Mouse (Mus musculus) intestine, postnatal 0 days (tissue): Measurements from ENCODE around the gene Rps18. TPM values are rescaled to one million over a fixed set of nuclear protein-coding genes. Genes with fewer than 3 reads are reported as not detected.
A peak's percentile ranks its signal among the peaks of the same experiment; 100 is the strongest.

Experiments used
- ATAC-seq: fragments of 200-750 bp; cut with Nextera tagmentation; 2 replicates; pipeline ENCODE4 v1.8.0; 2017; ENCODE audit warnings: mild to moderate bottlenecking, moderate TSS enrichment, moderate library complexity
- H3K27ac ChIP-seq: fragments of 300-500 bp; sonication (generic); 2 replicates; pipeline ENCODE4 v1.5.1; 2014; ENCODE audit warnings: mild to moderate bottlenecking, low read depth, low read length, moderate library complexity
- H3K27me3 ChIP-seq: fragments of 300-500 bp; sonication (generic); replicated peaks from 2 replicates; pipeline ENCODE4 v1.6.1; 2014; ENCODE audit warnings: low read length, mixed read lengths; ENCODE audit not compliant: control insufficient read depth, insufficient read depth
- H3K36me3 ChIP-seq: fragments of 300-500 bp; sonication (generic); 2 replicates; pipeline ENCODE4 v1.6.1; 2014; ENCODE audit warnings: mild to moderate bottlenecking, moderate library complexity; ENCODE audit not compliant: control insufficient read depth, insufficient read depth
- H3K4me1 ChIP-seq: fragments of 300-500 bp; sonication (generic); replicated peaks from 2 replicates; pipeline ENCODE4 v1.6.1; 2014; ENCODE audit warnings: antibody characterized with exemption, low read length, mixed read lengths; ENCODE audit not compliant: control insufficient read depth, insufficient read depth
- H3K4me2 ChIP-seq: fragments of 300-500 bp; sonication (generic); replicated peaks from 2 replicates; pipeline ENCODE4 v1.6.1; 2014; ENCODE audit warnings: low read depth, mild to moderate bottlenecking, moderate library complexity
- H3K4me3 ChIP-seq: fragments of 300-500 bp; sonication (generic); 2 replicates; pipeline ENCODE4 v1.5.1; 2014; ENCODE audit warnings: low read depth, low read length
- H3K9ac ChIP-seq: fragments of 300-500 bp; sonication (generic); 2 replicates; pipeline ENCODE4 v1.6.1; 2014; ENCODE audit warnings: mild to moderate bottlenecking, low read depth, low read length
- H3K9me3 ChIP-seq: fragments of 300-500 bp; sonication (generic); 2 replicates; pipeline ENCODE4 v1.6.1; 2016; ENCODE audit warnings: mixed run types; ENCODE audit not compliant: control insufficient read depth
- CTCF ChIP-seq: sonication (generic); IDR thresholded peaks from 2 replicates; pipeline ENCODE4 v1.5.1; 2016; ENCODE audit warnings: low read depth, mild to moderate bottlenecking, control low read depth, antibody characterized with exemption, moderate library complexity
- WGBS: fragments of 180-500 bp; shearing (Covaris S2); extraction: QIAGEN DNeasy Blood & Tissue Kit; methylation state at CpG from one replicate; pipeline ENCODE4 v1.1.7; 2014; 5-methylcytosine and 5-hydroxymethylcytosine counted together
- polyA plus RNA-seq: library from polyadenylated mRNA; unstranded; fragments of >200 nt; fragmentation: Nextera tagmentation; extraction: Ambion mirVana; gene quantifications from 2 replicates; pipeline ENCODE4 v1.2.1, GENCODE M21; 2015

Gene Rps18
- polyA plus RNA-seq, 1 experiment from 2014 or later: 1,067 TPM

GRCm38 (mm10) chr17:33980181-33981035 is 24.6 kb upstream of the Rps18 start:
- Histone ChIP-seq H3K4me2 (peak overlapping the region; percentile 73; the same call in 1 of the 2 replicates), H3K27me3 (no peaks in the 10 kb centered on the region), H3K4me1 (no peaks in the 10 kb centered on the region; the same call in 1 of the 2 replicates), H3K27ac (no peak overlapping the region; the same call in 1 of the 2 replicates), H3K4me3 (no peak overlapping the region), H3K9ac (no peak overlapping the region), H3K36me3 (no peaks in the 10 kb centered on the region), H3K9me3 (no peaks in the 10 kb centered on the region)
- TF ChIP-seq CTCF: no peak
- no peak for ATAC-seq
- 75% methylated on average over 19 of the region's 19 CpGs for WGBS

DNA sequence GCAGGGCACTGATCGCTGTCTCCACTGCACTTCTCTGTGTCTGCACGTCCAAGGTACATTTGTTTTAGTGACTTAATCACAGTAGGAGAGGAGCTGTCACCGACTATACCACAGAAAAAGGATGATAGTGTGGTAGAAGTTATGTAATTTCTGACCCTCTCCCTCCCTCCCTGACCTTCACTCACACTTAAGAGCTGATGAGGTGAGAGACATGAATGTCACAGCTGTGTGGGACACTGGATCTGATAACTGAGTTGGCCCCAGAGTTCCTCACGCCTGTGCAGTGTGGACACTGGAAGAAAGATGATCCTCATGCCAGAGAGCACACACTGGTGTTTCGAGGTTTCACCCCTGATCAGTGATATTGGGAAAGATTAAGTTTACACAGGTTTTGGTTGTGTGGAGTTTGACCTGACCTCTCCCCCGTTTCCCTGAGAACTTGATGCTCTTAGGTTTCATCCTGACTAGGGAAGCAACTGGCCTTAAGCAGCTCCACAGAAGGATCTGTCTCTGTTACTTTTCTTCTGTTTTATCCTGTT is 23.8 kb upstream of the Rps18 start:
- Histone ChIP-seq H3K4me1 (no peaks in the 10 kb centered on the region; the same call in 1 of the 2 replicates), H3K27me3 (no peaks in the 10 kb centered on the region), H3K4me2 (peak overlapping the region; percentile 87; the same call in 1 of the 2 replicates), H3K4me3 (no peak overlapping the region), H3K27ac (peak overlapping the region; percentile 82), H3K36me3 (no peaks in the 10 kb centered on the region), H3K9me3 (no peaks in the 10 kb centered on the region), H3K9ac (no peak overlapping the region)
- no peak for ATAC-seq
- TF ChIP-seq CTCF: no peak
- 58% methylated on average over 6 of the region's 6 CpGs for WGBS

DNA sequence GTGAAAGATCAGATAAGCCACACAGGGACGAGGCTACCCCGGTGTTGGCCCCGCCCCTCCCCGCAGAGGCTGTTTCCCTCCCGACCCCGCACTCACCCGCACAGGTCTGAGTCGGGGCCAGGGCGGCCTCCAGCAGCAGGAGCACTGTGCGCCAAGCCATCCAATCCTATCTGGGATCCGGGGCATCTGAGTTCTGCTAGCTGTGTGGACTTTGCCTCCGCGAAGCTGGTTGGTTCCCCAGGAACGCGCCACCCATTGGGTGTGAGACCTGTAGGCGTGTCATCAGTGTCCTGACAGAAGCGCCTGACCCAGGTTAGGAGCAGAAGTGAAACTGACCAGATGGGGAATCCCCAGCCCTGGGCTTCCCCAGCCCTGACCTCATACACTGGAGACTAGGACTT is 22.8 kb upstream of the Rps18 start:
- TF ChIP-seq CTCF: no peak
- Histone ChIP-seq H3K9ac (peak overlapping the region; percentile 41), H3K36me3 (no peaks in the 10 kb centered on the region), H3K27me3 (no peaks in the 10 kb centered on the region), H3K4me3 (peak overlapping the region; percentile 52), H3K9me3 (no peaks in the 10 kb centered on the region), H3K4me1 (no peaks in the 10 kb centered on the region; the same call in 1 of the 2 replicates), H3K27ac (peak overlapping the region; percentile 82), H3K4me2 (peak overlapping the region; percentile 87)
- under 1% methylated on average over 15 of the region's 17 CpGs for WGBS
- ATAC-seq: peak; percentile 95

DNA sequence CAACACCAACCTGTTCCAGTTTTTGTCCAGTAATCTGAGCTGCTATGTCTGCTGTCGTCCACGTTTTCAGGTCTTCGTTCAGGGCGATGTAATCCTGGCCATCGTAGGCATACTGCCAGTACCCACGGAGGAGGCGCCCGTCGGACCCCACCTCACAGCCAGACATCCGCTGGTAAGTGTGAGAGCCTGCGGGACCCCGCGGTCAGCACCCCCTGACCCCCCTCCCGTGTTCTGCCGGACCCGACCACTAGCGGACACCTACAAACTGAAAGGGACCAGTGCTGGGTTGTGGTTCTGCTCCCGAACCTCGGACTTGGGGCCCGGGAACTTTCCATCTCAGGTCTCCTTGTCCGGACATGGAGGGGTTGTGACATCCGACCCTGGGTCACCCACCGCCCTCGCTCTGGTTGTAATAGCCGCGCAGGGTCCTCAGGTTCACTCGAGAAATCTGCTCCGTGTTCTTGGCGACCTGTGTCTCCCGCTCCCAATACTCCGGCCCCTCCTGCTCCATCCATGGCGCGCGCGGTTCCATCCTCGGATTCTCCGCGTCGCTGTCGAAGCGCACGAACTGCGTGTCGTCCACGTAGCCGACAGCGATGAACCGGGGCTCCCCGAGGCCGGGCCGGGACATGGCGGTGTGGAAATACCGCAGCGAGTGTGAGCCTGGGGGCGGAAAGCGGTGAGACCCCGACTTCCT is 22.2 kb upstream of the Rps18 start:
- peak overlapping the region; percentile 41 for H3K9ac ChIP-seq
- H3K27ac ChIP-seq: peak overlapping the region; percentile 54; the same call in 1 of the 2 replicates
- no peaks in the 10 kb centered on the region for H3K27me3 ChIP-seq
- TF ChIP-seq CTCF: no peak
- no peaks in the 10 kb centered on the region for H3K9me3 ChIP-seq
- no peaks in the 10 kb centered on the region for H3K36me3 ChIP-seq
- peak overlapping the region; percentile 87 for H3K4me2 ChIP-seq
- ATAC-seq: no peak
- WGBS: 1% methylated on average over 57 of the region's 57 CpGs
- peak overlapping the region; percentile 52 for H3K4me3 ChIP-seq
- H3K4me1 ChIP-seq: no peaks in the 10 kb centered on the region; the same call in 1 of the 2 replicates

DNA sequence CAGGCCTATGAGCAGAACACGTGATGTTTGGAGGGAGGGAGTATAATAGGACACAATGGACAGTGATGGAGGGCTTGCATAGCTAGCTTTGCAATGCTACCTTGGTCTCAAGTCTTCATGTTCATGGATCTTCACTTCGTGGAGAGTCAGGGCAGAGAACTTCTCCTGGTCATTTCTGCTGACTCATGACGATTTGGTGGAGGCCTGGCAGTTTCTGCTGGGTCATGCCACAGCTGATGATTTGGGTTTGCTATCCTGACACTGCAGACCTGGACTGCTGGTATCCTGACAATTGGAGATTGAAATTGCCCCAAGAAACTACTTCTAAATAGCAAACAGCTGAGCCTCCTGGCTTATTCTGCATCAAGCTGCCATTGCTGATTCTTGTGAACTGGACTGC is 17.8 kb upstream of the Rps18 start:
- Histone ChIP-seq H3K4me2 (no peak overlapping the region), H3K4me3 (no peak overlapping the region), H3K9ac (no peak overlapping the region), H3K27me3 (no peaks in the 10 kb centered on the region), H3K9me3 (no peaks in the 10 kb centered on the region), H3K36me3 (no peaks in the 10 kb centered on the region), H3K27ac (no peak overlapping the region), H3K4me1 (no peaks in the 10 kb centered on the region)
- WGBS: 62% methylated on average over 3 of the region's 3 CpGs
- no peak for ATAC-seq
- TF ChIP-seq CTCF: no peak

DNA sequence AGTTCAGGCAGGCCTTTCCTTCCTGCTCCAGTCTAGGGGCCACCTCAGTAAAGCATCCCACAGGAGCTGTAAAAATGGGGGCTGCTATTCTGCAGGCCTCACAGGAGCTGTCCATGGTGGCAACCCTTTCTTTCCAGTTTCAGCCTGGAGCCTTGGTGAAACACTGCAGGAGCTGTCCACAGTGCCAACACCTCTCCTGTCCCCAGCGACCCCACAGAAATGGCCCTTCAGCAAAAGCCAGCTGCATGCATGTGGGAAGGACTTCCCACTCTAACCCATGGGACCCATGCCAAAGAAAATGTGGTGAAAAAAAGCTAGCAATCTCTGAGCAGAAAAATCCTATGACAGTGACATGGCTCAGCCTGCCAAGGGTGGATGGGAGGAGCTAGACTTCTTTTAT is 16.9 kb upstream of the Rps18 start:
- ATAC-seq: no peak

More for the DNA sequence above, 16.9 kb upstream of the Rps18 start:
- H3K4me2 ChIP-seq: no peak overlapping the region
- H3K27me3 ChIP-seq: no peaks in the 10 kb centered on the region
- H3K9me3 ChIP-seq: no peaks in the 10 kb centered on the region
- TF ChIP-seq CTCF: no peak
- no peak overlapping the region for H3K9ac ChIP-seq
- no peaks in the 10 kb centered on the region for H3K36me3 ChIP-seq
- no peak overlapping the region for H3K27ac ChIP-seq
- WGBS: 7% methylated on average over 1 of the region's 1 CpGs
- H3K4me3 ChIP-seq: no peak overlapping the region
- no peaks in the 10 kb centered on the region for H3K4me1 ChIP-seq
